Mouse (Mus musculus) hindbrain, embryonic 12.5 days (tissue): ENCODE data around the gene Srp14. TPM values are rescaled to one million over a fixed set of nuclear protein-coding genes. Genes with fewer than 3 reads are reported as not detected.

Experiments used
- ATAC-seq: fragments of 200-750 bp; cut with Nextera tagmentation; 2 replicates; pipeline ENCODE4 v1.8.0; 2017; ENCODE audit warnings: moderate TSS enrichment; ENCODE audit not compliant: low FRiP score
- H3K27ac ChIP-seq: fragments of 300-500 bp; sonication (generic); 2 replicates; pipeline ENCODE4 v1.5.1; 2016; ENCODE audit warnings: mild to moderate bottlenecking
- H3K27me3 ChIP-seq: fragments of 300-500 bp; sonication (generic); 2 replicates; pipeline ENCODE4 v1.6.1; 2016; ENCODE audit warnings: mild to moderate bottlenecking
- H3K36me3 ChIP-seq: fragments of 300-500 bp; sonication (generic); 2 replicates; pipeline ENCODE4 v1.6.1; 2016; ENCODE audit warnings: mild to moderate bottlenecking
- H3K4me1 ChIP-seq: fragments of 300-500 bp; sonication (generic); 2 replicates; pipeline ENCODE4 v1.6.1; 2016
- H3K4me2 ChIP-seq: fragments of 300-500 bp; sonication (generic); replicated peaks from 2 replicates; pipeline ENCODE4 v1.6.1; 2016; ENCODE audit warnings: mild to moderate bottlenecking
- H3K4me3 ChIP-seq: fragments of 300-500 bp; sonication (generic); 2 replicates; pipeline ENCODE4 v1.5.1; 2016; ENCODE audit warnings: mild to moderate bottlenecking
- H3K9ac ChIP-seq: fragments of 300-500 bp; sonication (generic); 2 replicates; pipeline ENCODE4 v1.6.1; 2016; ENCODE audit warnings: mild to moderate bottlenecking, moderate library complexity
- H3K9me3 ChIP-seq: fragments of 300-500 bp; sonication (generic); replicated peaks from 2 replicates; pipeline ENCODE4 v1.6.1; 2016; ENCODE audit warnings: mild to moderate bottlenecking
- WGBS: fragments of 180-500 bp; shearing (Covaris S2); methylation state at CpG from one replicate; pipeline ENCODE4 v1.1.7; 2016; 5-methylcytosine and 5-hydroxymethylcytosine counted together
- polyA plus RNA-seq: library from polyadenylated mRNA; unstranded; fragments of >200 nt; fragmentation: Nextera tagmentation; extraction: Ambion mirVana; gene quantifications from 2 replicates; pipeline ENCODE4 v1.2.1, GENCODE M21; 2016

The Srp14 gene
- polyA plus RNA-seq, result 261 and 288 TPM in 2 replicates

- no peaks in the 10 kb centered on the region for H3K27me3 ChIP-seq
- H3K4me2 ChIP-seq, result peak within 1 kb of the TSS; percentile 84
- ATAC-seq, result peak; percentile 94
- no peaks in the 10 kb centered on the region for H3K9me3 ChIP-seq
- under 1% methylated on average over 35 of the region's 35 CpGs for WGBS
- H3K9ac ChIP-seq, result peak within 1 kb of the TSS; percentile 93
- H3K4me3 ChIP-seq, result peak within 1 kb of the TSS; percentile 94
- H3K36me3 ChIP-seq, result peaks cover 25% of the 10 kb centered on the region
- H3K27ac ChIP-seq, result peak within 1 kb of the TSS; percentile 80
- peaks cover 13% of the 10 kb centered on the region for H3K4me1 ChIP-seq
Observed at GRCm38 (mm10) chr2:118479550-118479909, at the start of gene Srp14. Gene Srp14 (minus strand): TSS chr2:118479711.

DNA sequence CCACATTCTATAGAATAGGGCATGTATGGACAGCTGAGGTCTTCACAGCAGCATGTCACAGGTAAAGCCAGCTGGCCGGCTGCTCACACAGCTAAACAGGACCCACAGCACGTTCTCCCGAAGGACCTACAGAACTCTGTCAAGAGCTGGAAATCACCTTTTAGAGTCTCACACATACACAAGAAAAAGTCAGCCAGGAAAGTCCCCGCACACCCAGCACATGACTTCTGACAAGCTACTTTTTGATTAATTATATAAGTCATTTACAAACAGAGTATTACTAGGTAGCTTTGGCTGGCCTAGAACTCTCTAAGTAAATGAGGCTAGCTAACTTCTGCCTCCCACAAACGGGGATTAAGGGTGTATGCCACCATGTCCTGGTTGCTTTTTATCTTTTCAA, 47.0 kb upstream of the Srp14 start:
- no peak for ATAC-seq
- Histone ChIP-seq H3K4me3 (no peak overlapping the region), H3K9ac (no peak overlapping the region), H3K4me1 (peaks cover 30% of the 10 kb centered on the region), H3K27me3 (no peaks in the 10 kb centered on the region), H3K27ac (no peak overlapping the region), H3K36me3 (no peaks in the 10 kb centered on the region), H3K9me3 (no peaks in the 10 kb centered on the region), H3K4me2 (no peak overlapping the region)
- 90% methylated on average over 5 of the region's 5 CpGs for WGBS

GRCm38 (mm10) chr2:118524811-118525210, 45.3 kb upstream of the Srp14 start:
- no peaks in the 10 kb centered on the region for H3K36me3 ChIP-seq
- H3K9me3 ChIP-seq, result no peaks in the 10 kb centered on the region
- H3K4me3 ChIP-seq, result no peak overlapping the region
- H3K4me1 ChIP-seq, result peaks cover 23% of the 10 kb centered on the region
- H3K27ac ChIP-seq, result no peak overlapping the region
- H3K4me2 ChIP-seq, result no peak overlapping the region
- ATAC-seq, result no peak
- no peaks in the 10 kb centered on the region for H3K27me3 ChIP-seq
- 86% methylated on average over 3 of the region's 3 CpGs for WGBS
- H3K9ac ChIP-seq, result no peak overlapping the region

DNA sequence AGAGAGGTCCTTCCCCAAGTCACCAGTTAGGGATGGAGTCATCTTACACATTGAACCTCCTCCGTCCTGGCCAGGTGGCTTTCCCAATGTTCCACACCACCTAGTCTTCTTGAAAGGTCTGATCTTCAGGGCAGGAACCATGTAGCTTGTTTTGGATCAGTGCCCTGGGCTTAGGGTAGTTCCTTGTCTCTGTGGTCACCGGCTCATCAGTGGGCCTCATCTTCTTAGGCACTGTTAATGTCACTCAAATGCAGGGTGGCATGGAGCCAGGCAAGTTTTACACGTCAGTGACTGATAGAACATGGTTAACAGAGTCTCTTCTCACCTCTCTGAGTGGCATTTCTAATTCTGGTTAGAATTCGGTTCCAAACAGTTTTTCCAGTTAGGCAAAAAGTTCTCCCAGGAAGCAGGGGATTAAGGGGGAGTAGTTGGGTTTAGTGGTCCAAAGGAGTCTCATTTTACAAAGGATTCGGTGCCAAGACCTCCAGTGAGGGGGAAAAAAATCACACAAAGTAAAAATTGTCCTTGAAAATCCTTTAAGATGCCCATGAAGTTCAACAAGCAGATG, 43.7 kb upstream of the Srp14 start:
- no peak overlapping the region for H3K4me3 ChIP-seq
- WGBS, result 62% methylated on average over 5 of the region's 5 CpGs
- no peak overlapping the region for H3K27ac ChIP-seq
- no peak overlapping the region for H3K4me2 ChIP-seq
- no peak overlapping the region for H3K9ac ChIP-seq
- no peaks in the 10 kb centered on the region for H3K9me3 ChIP-seq
- no peak for ATAC-seq
- H3K36me3 ChIP-seq, result no peaks in the 10 kb centered on the region
- H3K4me1 ChIP-seq, result peaks cover 18% of the 10 kb centered on the region
- H3K27me3 ChIP-seq, result no peaks in the 10 kb centered on the region

GRCm38 (mm10) chr2:118522265-118522664, 42.8 kb upstream of the Srp14 start:
- no peak overlapping the region for H3K27ac ChIP-seq
- WGBS, result 47% methylated on average over 2 of the region's 2 CpGs
- no peak overlapping the region for H3K9ac ChIP-seq

DNA sequence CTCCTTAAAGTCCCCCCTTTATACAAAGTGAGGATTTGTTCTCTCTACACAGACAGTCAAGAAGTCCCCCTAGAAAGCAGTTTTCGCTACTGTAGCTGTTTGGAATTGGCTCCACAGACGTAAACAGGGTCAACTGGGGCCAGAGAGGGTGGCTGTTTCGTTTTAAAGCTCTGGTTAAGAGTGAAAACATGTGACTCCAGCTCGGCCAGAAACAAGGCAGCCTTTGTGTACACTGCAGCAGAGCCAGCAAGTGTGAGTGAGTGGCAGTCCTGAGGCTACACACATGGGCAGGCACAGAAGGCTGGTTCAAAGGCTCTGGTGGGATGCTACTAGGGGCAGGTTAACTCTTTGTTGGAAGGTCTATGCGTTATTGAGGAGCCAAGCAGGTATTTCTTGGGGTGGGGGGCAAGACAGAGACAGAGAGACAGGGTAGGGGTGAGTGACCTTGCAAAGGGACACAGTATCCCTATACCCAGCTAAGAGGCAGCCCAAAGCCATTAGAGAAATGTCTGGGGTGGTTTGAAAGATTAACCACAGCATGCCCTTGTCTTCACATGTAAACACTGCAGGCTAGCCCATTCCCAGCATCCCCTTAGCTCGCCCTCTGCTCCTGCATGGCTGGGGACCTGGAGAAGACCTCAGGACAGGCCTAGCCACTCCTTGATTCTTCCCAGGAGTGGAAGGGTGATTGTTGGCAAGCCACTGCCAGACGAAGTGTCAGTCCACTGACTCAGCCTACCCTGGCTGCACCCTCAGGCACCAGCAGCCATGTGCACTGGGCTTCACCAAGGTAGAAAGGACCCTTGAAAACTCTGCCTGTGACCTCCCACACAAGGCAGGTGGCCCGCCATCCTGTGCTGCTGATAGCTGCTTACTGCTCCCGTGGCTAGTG, 40.8 kb upstream of the Srp14 start:
- H3K4me1 ChIP-seq, result peaks cover 18% of the 10 kb centered on the region
- H3K27ac ChIP-seq, result peak overlapping the region; percentile 76
- H3K36me3 ChIP-seq, result no peaks in the 10 kb centered on the region
- H3K9me3 ChIP-seq, result no peaks in the 10 kb centered on the region
- H3K4me3 ChIP-seq, result no peak overlapping the region
- WGBS, result 30% methylated on average over 9 of the region's 9 CpGs
- H3K9ac ChIP-seq, result 0 out of 2 replicates have a peak overlapping the region, but pooled peaks have one; percentile 23
- ATAC-seq, result peak; percentile 92
- no peak overlapping the region for H3K4me2 ChIP-seq
- 0 out of 2 replicates have a peak, but pooled peaks cover 3% of the 10 kb centered on the region for H3K27me3 ChIP-seq

More at GRCm38 (mm10) chr2:118522265-118522664, 42.8 kb upstream of the Srp14 start:
- no peaks in the 10 kb centered on the region for H3K36me3 ChIP-seq
- H3K27me3 ChIP-seq, result no peaks in the 10 kb centered on the region
- no peaks in the 10 kb centered on the region for H3K9me3 ChIP-seq
- no peak overlapping the region for H3K4me3 ChIP-seq
- peaks cover 18% of the 10 kb centered on the region for H3K4me1 ChIP-seq
- no peak for ATAC-seq
- no peak overlapping the region for H3K4me2 ChIP-seq

DNA sequence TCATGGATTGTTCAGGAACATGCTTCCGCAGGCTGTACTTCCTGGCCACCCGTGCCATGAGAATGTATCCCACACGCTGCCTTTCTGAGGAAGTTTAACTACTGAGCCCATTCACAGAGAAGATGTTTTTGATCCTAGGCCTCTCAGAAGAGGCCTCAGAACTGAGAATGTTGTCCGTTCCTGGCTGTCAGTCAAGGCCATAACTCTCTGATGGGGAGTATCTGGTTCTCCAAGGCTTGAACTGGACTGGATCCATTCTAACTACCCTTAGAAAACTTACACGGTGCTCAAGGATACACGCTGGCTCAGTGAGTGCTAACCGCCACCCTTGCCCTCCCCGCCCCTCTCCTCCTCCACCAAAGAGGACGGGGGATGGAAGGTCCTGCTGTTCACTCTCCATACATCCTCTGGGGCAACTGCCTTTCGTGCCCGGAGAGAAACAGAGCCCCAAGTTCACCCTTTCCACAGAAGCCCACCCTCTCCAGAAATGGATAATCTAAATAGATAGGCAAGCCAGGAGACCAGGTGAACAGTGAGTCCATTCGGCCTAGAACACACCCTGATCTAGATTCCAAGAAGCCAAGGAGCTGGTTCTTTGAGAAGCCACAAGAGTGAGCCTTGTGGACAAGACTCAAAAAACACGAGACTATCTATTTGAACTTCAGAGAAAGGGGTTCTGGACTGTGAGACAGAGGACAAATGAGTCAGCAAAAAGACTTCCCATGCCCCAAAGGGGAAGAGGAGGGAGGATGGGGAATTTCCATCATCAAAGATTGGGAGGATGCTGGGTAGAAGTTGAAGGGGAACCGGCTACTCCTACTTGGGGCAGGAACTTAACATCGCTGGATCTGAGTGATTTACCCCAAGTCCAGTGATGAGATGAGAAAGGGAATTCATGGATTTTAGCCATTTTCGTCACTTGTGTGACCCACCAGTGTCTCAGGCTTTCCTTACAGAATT, 33.2 kb upstream of the Srp14 start:
- Histone ChIP-seq H3K36me3 (no peaks in the 10 kb centered on the region), H3K9ac (no peak overlapping the region), H3K9me3 (no peaks in the 10 kb centered on the region), H3K4me1 (peaks cover 19% of the 10 kb centered on the region), H3K4me3 (no peak overlapping the region), H3K27me3 (0 out of 2 replicates have a peak, but pooled peaks cover 3% of the 10 kb centered on the region), H3K27ac (0 out of 2 replicates have a peak overlapping the region, but pooled peaks have one; percentile 12), H3K4me2 (no peak overlapping the region)
- 77% methylated on average over 16 of the region's 16 CpGs for WGBS
- ATAC-seq, result no peak

DNA sequence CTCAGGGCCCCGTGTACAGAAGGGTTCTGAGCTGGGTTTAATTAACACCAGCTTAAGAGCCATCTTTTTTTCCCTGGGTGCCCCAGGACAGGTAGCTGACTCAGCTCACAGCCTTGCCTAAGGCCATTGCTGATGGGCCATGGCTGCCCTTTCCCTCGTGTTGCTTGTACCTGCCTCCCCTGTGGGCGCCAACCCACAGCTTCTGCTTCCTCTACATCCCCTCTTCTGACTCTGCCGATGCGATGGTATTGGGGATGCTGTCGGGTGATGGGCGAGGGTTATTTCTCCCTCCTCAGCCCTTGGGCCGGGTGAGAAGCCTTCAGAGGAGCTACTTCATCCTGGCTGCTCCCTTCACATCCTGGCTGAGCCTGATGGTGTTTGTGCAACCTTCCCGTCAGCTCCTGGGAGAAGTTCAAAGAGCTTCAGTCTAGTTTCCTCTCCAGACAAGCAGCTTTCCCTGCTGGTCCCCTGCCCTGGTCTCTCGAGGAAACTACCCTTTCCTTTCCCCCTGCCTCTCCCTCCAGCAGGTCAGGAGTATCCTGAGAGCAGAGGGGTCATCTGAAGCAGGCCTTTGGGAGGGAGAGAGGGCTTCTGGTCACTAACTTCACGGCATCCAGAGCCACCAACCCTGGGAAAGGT, 32.4 kb upstream of the Srp14 start:
- Histone ChIP-seq H3K27ac (peak overlapping the region; percentile 26; the same call in 1 of the 2 replicates), H3K36me3 (no peaks in the 10 kb centered on the region), H3K4me3 (no peak overlapping the region), H3K9ac (no peak overlapping the region), H3K27me3 (0 out of 2 replicates have a peak, but pooled peaks cover 3% of the 10 kb centered on the region), H3K4me1 (peaks cover 19% of the 10 kb centered on the region), H3K9me3 (no peaks in the 10 kb centered on the region), H3K4me2 (no peak overlapping the region)
- no peak for ATAC-seq
- WGBS, result 60% methylated on average over 11 of the region's 11 CpGs

- Histone ChIP-seq H3K4me2 (peak overlapping the region; percentile 20), H3K27ac (peak overlapping the region; percentile 78), H3K9ac (0 out of 2 replicates have a peak overlapping the region, but pooled peaks have one; percentile 29), H3K36me3 (no peaks in the 10 kb centered on the region), H3K27me3 (0 out of 2 replicates have a peak, but pooled peaks cover 3% of the 10 kb centered on the region), H3K4me1 (peaks cover 19% of the 10 kb centered on the region), H3K9me3 (no peaks in the 10 kb centered on the region), H3K4me3 (no peak overlapping the region)
- 32% methylated on average over 29 of the region's 29 CpGs for WGBS
- ATAC-seq, result peak; percentile 94
Observed at GRCm38 (mm10) chr2:118510447-118511310, 31.2 kb upstream of the Srp14 start.

DNA sequence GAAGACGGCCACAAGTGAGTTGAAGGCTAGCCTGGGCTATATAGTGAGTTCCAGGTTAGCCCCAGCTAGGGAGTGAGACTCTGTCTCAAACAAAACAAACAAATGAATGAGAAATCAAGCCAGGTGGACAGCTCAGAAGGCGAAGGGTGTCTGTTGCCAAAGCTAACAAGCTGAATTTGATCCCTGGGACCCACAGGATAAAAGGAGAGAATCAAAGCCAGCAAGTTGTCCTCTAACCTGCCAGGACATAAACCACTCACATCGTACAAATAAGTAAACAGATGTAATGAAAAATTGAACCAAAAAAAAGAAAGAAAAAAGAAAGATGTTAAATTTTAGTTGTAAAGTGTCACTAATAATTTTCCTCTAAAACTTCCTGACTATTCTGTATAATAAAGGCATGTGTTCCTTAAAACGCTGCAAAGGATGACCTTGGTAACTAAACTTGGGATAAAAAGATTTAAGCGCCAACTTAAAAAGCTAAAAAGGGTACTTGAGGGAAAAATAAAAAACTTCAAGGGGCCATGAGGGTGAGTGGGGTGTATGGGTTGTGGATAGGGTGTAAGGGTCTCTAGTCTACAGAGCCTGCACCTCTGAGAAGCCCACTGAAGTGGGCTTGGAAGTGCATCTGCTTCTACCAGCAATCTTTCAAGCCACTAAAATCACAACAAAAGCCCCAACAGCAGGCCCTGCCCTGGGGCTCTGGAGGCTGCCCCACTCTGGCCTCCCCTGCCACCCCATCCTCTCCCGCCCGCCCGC, 30.4 kb upstream of the Srp14 start:
- Histone ChIP-seq H3K9ac (0 out of 2 replicates have a peak overlapping the region, but pooled peaks have one; percentile 29), H3K9me3 (no peaks in the 10 kb centered on the region), H3K27me3 (no peaks in the 10 kb centered on the region), H3K4me3 (no peak overlapping the region), H3K27ac (peak overlapping the region; percentile 78), H3K4me1 (peaks cover 19% of the 10 kb centered on the region), H3K4me2 (peak overlapping the region; percentile 20), H3K36me3 (no peaks in the 10 kb centered on the region)
- ATAC-seq, result no peak
- WGBS, result 45% methylated on average over 8 of the region's 8 CpGs
